Mouse (Mus musculus) bone marrow, adult 2 months (tissue): Measurements from ENCODE around the gene Klhl2.

Experiments
- CTCF ChIP-seq: fragments of 200-500 bp; IDR thresholded peaks from 2 replicates; pipeline ENCODE4 v1.5.1; 2011; ENCODE audit warnings: low read length, control low read depth; ENCODE audit not compliant: control insufficient read depth, insufficient read depth
- POLR2A ChIP-seq: fragments of 200-500 bp; IDR thresholded peaks from 2 replicates; pipeline ENCODE4 v1.6.1; 2011; ENCODE audit warnings: low read depth, mild to moderate bottlenecking, control low read depth, low read length, borderline replicate concordance; ENCODE audit not compliant: control insufficient read depth

GRCm38 (mm10) chr8:64845314-64845713, 4.5 kb downstream of the Klhl2 start:
- TF ChIP-seq POLR2A: no peak
- no peak for TF ChIP-seq CTCF
